Mouse (Mus musculus): ENCODE measurements around the gene Dnajb14. TPM values are rescaled to one million over a fixed set of nuclear protein-coding genes. Genes with fewer than 3 reads are reported as not detected.
"Not testable (repeated sequence)": the region's sequence is repeated elsewhere in the genome, so short reads cannot be mapped to it uniquely, and the experiment has no call there.

Gene Dnajb14
- total RNA-seq, 2 experiments from 2014 or later: 26.9 to 32.0 TPM

GRCm38 (mm10) chr3:137914567-137914966 lies 47.1 kb downstream of the Dnajb14 start:
- not testable (repeated sequence) for ATAC-seq (ENCODE audit: poor library complexity, severe bottlenecking)

GRCm38 (mm10) chr3:137917694-137918171 lies 50.3 kb downstream of the Dnajb14 start:
- ATAC-seq (ENCODE audit: poor library complexity, severe bottlenecking): no peak

- ATAC-seq (ENCODE audit: poor library complexity, severe bottlenecking): peak; percentile 98
These were observed 50.9 kb downstream of the Dnajb14 start, which contains the start of gene Lamtor3 for GRCm38 (mm10) chr3:137918172-137918931. TSS of gene Lamtor3 (plus strand) at chr3:137918506.

GRCm38 (mm10) chr3:137918932-137919311 lies 51.4 kb downstream of the Dnajb14 start:
- ATAC-seq (ENCODE audit: poor library complexity, severe bottlenecking): peak; percentile 38; the same call in 1 of the 2 replicates

GRCm38 (mm10) chr3:137919398-137919797 lies 51.9 kb downstream of the Dnajb14 start:
- ATAC-seq (ENCODE audit: poor library complexity, severe bottlenecking): no peak

- ATAC-seq (ENCODE audit: poor library complexity, severe bottlenecking): no peak
These were observed 53.1 kb downstream of the Dnajb14 start for GRCm38 (mm10) chr3:137920594-137920993.

- no peak for ATAC-seq (ENCODE audit: poor library complexity, severe bottlenecking)
These were observed 59.5 kb downstream of the Dnajb14 start for GRCm38 (mm10) chr3:137927010-137927409.

- no peak for ATAC-seq (ENCODE audit: poor library complexity, severe bottlenecking)
These were observed 62.5 kb downstream of the Dnajb14 start for GRCm38 (mm10) chr3:137929940-137930339.

GRCm38 (mm10) chr3:137932748-137933147 lies 65.3 kb downstream of the Dnajb14 start:
- no peak for ATAC-seq (ENCODE audit: poor library complexity, severe bottlenecking)

GRCm38 (mm10) chr3:137933986-137934385 lies 66.5 kb downstream of the Dnajb14 start:
- ATAC-seq (ENCODE audit: poor library complexity, severe bottlenecking): no peak

- ATAC-seq (ENCODE audit: poor library complexity, severe bottlenecking): no peak
These were observed 68.4 kb downstream of the Dnajb14 start for GRCm38 (mm10) chr3:137935570-137936525.

- ATAC-seq (ENCODE audit: poor library complexity, severe bottlenecking): no peak
These were observed 69.1 kb downstream of the Dnajb14 start for GRCm38 (mm10) chr3:137936541-137936940.

GRCm38 (mm10) chr3:137938608-137939007 lies 71.1 kb downstream of the Dnajb14 start:
- 0 out of 2 replicates have a peak, but pooled peaks have one; percentile 37 for ATAC-seq (ENCODE audit: poor library complexity, severe bottlenecking)

- ATAC-seq (ENCODE audit: poor library complexity, severe bottlenecking): peak; percentile 45
These were observed 73.3 kb downstream of the Dnajb14 start for GRCm38 (mm10) chr3:137940757-137941156.

- no peak for ATAC-seq (ENCODE audit: poor library complexity, severe bottlenecking)
These were observed 74.1 kb downstream of the Dnajb14 start for GRCm38 (mm10) chr3:137941555-137941954.

GRCm38 (mm10) chr3:137942098-137942622 lies 74.7 kb downstream of the Dnajb14 start:
- ATAC-seq (ENCODE audit: poor library complexity, severe bottlenecking): no peak

GRCm38 (mm10) chr3:137943737-137944154 lies 76.3 kb downstream of the Dnajb14 start:
- no peak for ATAC-seq (ENCODE audit: poor library complexity, severe bottlenecking)

- peak; percentile 53 for ATAC-seq (ENCODE audit: poor library complexity, severe bottlenecking)
These were observed 79.4 kb downstream of the Dnajb14 start for GRCm38 (mm10) chr3:137946827-137947226.

GRCm38 (mm10) chr3:137947525-137947924 lies 80.0 kb downstream of the Dnajb14 start:
- ATAC-seq (ENCODE audit: poor library complexity, severe bottlenecking): peak; percentile 55

- no peak for ATAC-seq (ENCODE audit: poor library complexity, severe bottlenecking)
These were observed 82.9 kb downstream of the Dnajb14 start for GRCm38 (mm10) chr3:137950191-137950885.

Measured in megakaryocyte, adult 5-6 weeks (primary cell).